In genomic region chr9:57501861-57502260, GRCm38 (mm10) we compare ENCODE assay signal across 8 mouse cellular contexts. TPM values are rescaled to one million over a fixed set of nuclear protein-coding genes. Genes with fewer than 3 reads are reported as not detected.
A peak's percentile ranks its signal among the peaks of the same experiment; 100 is the strongest.
DNase-seq lines count a peak whose midpoint lies in the region; ATAC-seq and TF ChIP-seq lines count a peak whose summit lies in the region.

No protein-coding gene starts in this region.

- no peaks in the 10 kb centered on the region for H3K36me3 ChIP-seq in lung, embryonic 14.5 days (ENCODE audit: insufficient read depth)
- H3K36me3 ChIP-seq in lung, postnatal 0 days (ENCODE audit: insufficient read depth, low read length), result no peaks in the 10 kb centered on the region
- H3K36me3 ChIP-seq in forebrain, embryonic 10.5 days (replicated peaks), result no peaks in the 10 kb centered on the region

- no peak overlapping the region; the same call in 1 of the 2 replicates for H3K4me3 ChIP-seq in lung, embryonic 14.5 days (ENCODE audit: low read depth, low read length)
- H3K4me3 ChIP-seq in lung, postnatal 0 days (ENCODE audit: low read depth, low read length), result no peak overlapping the region
- peak overlapping the region; percentile 38 for H3K4me3 ChIP-seq in forebrain, embryonic 10.5 days
- H3K4me3 ChIP-seq in cerebellum, adult 2 months (replicated peaks; ENCODE audit: insufficient read depth, low read depth, low read length), result no peak overlapping the region

- H3K9me3 ChIP-seq in lung, embryonic 14.5 days (ENCODE audit: low read depth, low read length), result no peaks in the 10 kb centered on the region
- no peaks in the 10 kb centered on the region for H3K9me3 ChIP-seq in lung, postnatal 0 days (ENCODE audit: low read length)
- no peaks in the 10 kb centered on the region for H3K9me3 ChIP-seq in forebrain, embryonic 10.5 days

- WGBS in lung, embryonic 14.5 days, result 4% methylated on average over 20 of the region's 20 CpGs
- 4% methylated on average over 20 of the region's 20 CpGs for WGBS in lung, postnatal 0 days
- WGBS in forebrain, embryonic 10.5 days, result under 1% methylated on average over 20 of the region's 20 CpGs
- WGBS in cerebellum, adult 2 months, result 18% methylated on average over 20 of the region's 20 CpGs

- H3K9ac ChIP-seq in lung, embryonic 14.5 days, result no peak overlapping the region
- H3K9ac ChIP-seq in lung, postnatal 0 days (replicated peaks; ENCODE audit: low read depth), result no peak overlapping the region

- no peak for ATAC-seq in lung, embryonic 14.5 days (ENCODE audit: insufficient read depth)
- ATAC-seq in lung, postnatal 0 days, result no peak

- H3K27me3 ChIP-seq in lung, embryonic 14.5 days (ENCODE audit: insufficient read depth, low read length), result peaks cover 71% of the 10 kb centered on the region
- H3K27me3 ChIP-seq in lung, postnatal 0 days (replicated peaks; ENCODE audit: insufficient read depth, low read length), result peaks cover 61% of the 10 kb centered on the region
- peaks cover 99% of the 10 kb centered on the region for H3K27me3 ChIP-seq in forebrain, embryonic 10.5 days (ENCODE audit: poor library complexity, severe bottlenecking)
- H3K27me3 ChIP-seq in cerebellum, adult 2 months (ENCODE audit: control insufficient read depth, insufficient read depth, low read length), result no peaks in the 10 kb centered on the region; the same call in 1 of the 2 replicates

- intact Hi-C loops in left cerebral cortex, postnatal 36 days (cut with DNase I), result loop anchor here (5.0 to 10.0 kb wide), 2 partner anchors 35 to 237 kb away; partner anchors contain the start of genes 1700017B05Rik and Scamp5

- TF ChIP-seq CTCF in lung, embryonic 14.5 days (IDR thresholded peaks at IDR 0.05; ENCODE audit: low read depth), result no peak
- TF ChIP-seq CTCF in lung, postnatal 0 days (IDR thresholded peaks at IDR 0.05), result no peak
- no peak for TF ChIP-seq CTCF in cerebellum, adult 2 months (IDR thresholded peaks at IDR 0.05; ENCODE audit: borderline replicate concordance, insufficient read depth, low read depth, low read length)

- no peak for TF ChIP-seq EP300 in lung, postnatal 0 days (IDR thresholded peaks at IDR 0.05)

- peak overlapping the region; percentile 16; the same call in 1 of the 2 replicates for H3K4me2 ChIP-seq in lung, embryonic 14.5 days
- no peak overlapping the region for H3K4me2 ChIP-seq in lung, postnatal 0 days (replicated peaks; ENCODE audit: low read depth, low read length)

- no peak for TF ChIP-seq POLR2A in cerebellum, adult 2 months (IDR thresholded peaks at IDR 0.05; ENCODE audit: borderline replicate concordance, insufficient read depth, low read length)

- no peak overlapping the region for H3K27ac ChIP-seq in lung, embryonic 14.5 days (ENCODE audit: low read depth)
- H3K27ac ChIP-seq in lung, postnatal 0 days (ENCODE audit: low read length), result no peak overlapping the region
- H3K27ac ChIP-seq in forebrain, embryonic 10.5 days, result no peak overlapping the region
- H3K27ac ChIP-seq in cerebellum, adult 2 months (ENCODE audit: insufficient read depth, low read length), result no peak overlapping the region

- DNase-seq in lung, embryonic 14.5 days, result peak; percentile 17
- DNase-seq in lung, postnatal 0 days (ENCODE audit: low spot score), result no peak
- DNase-seq in forebrain, embryonic 10.5 days (ENCODE audit: extremely low spot score, low spot score), result peak; percentile 60
- peak; percentile 50 to 55 for DNase-seq in left cerebral cortex, postnatal 36 days (ENCODE audit: low spot score in 2 of 2)
- DNase-seq in right cerebral cortex, postnatal 10 days (ENCODE audit: low spot score in 2 of 2), result peak; percentile 79 to 82
- no peak for DNase-seq in urinary bladder, postnatal 4 days (ENCODE audit: low spot score in 2 of 2)
- no peak for DNase-seq in cerebellum, adult 2 months
- no peak for DNase-seq in cerebellum, adult 11-12 months

- peaks cover 15% of the 10 kb centered on the region for H3K4me1 ChIP-seq in lung, embryonic 14.5 days (ENCODE audit: insufficient read depth)
- peaks cover 12% of the 10 kb centered on the region for H3K4me1 ChIP-seq in lung, postnatal 0 days (ENCODE audit: insufficient read depth, low read depth, low read length)
- peaks cover 57% of the 10 kb centered on the region for H3K4me1 ChIP-seq in forebrain, embryonic 10.5 days
- H3K4me1 ChIP-seq in cerebellum, adult 2 months (ENCODE audit: control insufficient read depth, insufficient read depth, low read length), result peaks cover 3% of the 10 kb centered on the region; the same call in 1 of the 2 replicates

RNA-seq across cellular contexts. Expression of gene Rpp25, which starts 2.0 kb away (rescaled TPM):
- polyA plus RNA-seq in lung, embryonic 14.5 days (2014; fragmentation: Nextera tagmentation; extraction: Ambion mirVana), result 2.3 and 2.4 TPM in 2 replicates
- 3.3 and 3.6 TPM in 2 replicates for polyA plus RNA-seq in lung, postnatal 0 days (2015; fragmentation: Nextera tagmentation; extraction: Ambion mirVana)
- 1.2 and 1.4 TPM in 2 replicates for polyA plus RNA-seq in forebrain, embryonic 10.5 days (2016; fragmentation: Nextera tagmentation; extraction: Ambion mirVana)
- 10 to 100 TPM; 16.4 to 20.3 TPM for total RNA-seq in left cerebral cortex, postnatal 36 days (2021)
- 8.0 and 11.1 TPM in 2 replicates for polyA plus RNA-seq in cerebellum, adult 2 months (2012; rRNA removed)

RNA-seq across cellular contexts. Expression of gene Cox5a, which starts 19.2 kb away (rescaled TPM):
- polyA plus RNA-seq in lung, embryonic 14.5 days (2014; fragmentation: Nextera tagmentation; extraction: Ambion mirVana), result 527 and 554 TPM in 2 replicates
- polyA plus RNA-seq in lung, postnatal 0 days (2015; fragmentation: Nextera tagmentation; extraction: Ambion mirVana), result 440 and 448 TPM in 2 replicates
- 686 and 693 TPM in 2 replicates for polyA plus RNA-seq in forebrain, embryonic 10.5 days (2016; fragmentation: Nextera tagmentation; extraction: Ambion mirVana)
- 100 to 1,000 TPM; 378 to 426 TPM for total RNA-seq in left cerebral cortex, postnatal 36 days (2021)
- polyA plus RNA-seq in cerebellum, adult 2 months (2012; rRNA removed), result 554 and 607 TPM in 2 replicates

RNA-seq across cellular contexts. Expression of gene Scamp5, which starts 34.0 kb away (rescaled TPM):
- polyA plus RNA-seq in lung, embryonic 14.5 days (2014; fragmentation: Nextera tagmentation; extraction: Ambion mirVana), result 4.4 and 4.9 TPM in 2 replicates
- 3.5 and 4.0 TPM in 2 replicates for polyA plus RNA-seq in lung, postnatal 0 days (2015; fragmentation: Nextera tagmentation; extraction: Ambion mirVana)
- 12.9 and 15.5 TPM in 2 replicates for polyA plus RNA-seq in forebrain, embryonic 10.5 days (2016; fragmentation: Nextera tagmentation; extraction: Ambion mirVana)
- total RNA-seq in left cerebral cortex, postnatal 36 days (2021), result 100 to 1,000 TPM; 381 to 434 TPM
- polyA plus RNA-seq in cerebellum, adult 2 months (2012; rRNA removed), result 353 and 360 TPM in 2 replicates

RNA-seq across cellular contexts. Expression of gene Fam219b, which starts 35.5 kb away (rescaled TPM):
- polyA plus RNA-seq in lung, embryonic 14.5 days (2014; fragmentation: Nextera tagmentation; extraction: Ambion mirVana), result 20.2 and 22.4 TPM in 2 replicates
- 12.3 and 13.5 TPM in 2 replicates for polyA plus RNA-seq in lung, postnatal 0 days (2015; fragmentation: Nextera tagmentation; extraction: Ambion mirVana)
- polyA plus RNA-seq in forebrain, embryonic 10.5 days (2016; fragmentation: Nextera tagmentation; extraction: Ambion mirVana), result 17.7 and 18.7 TPM in 2 replicates
- total RNA-seq in left cerebral cortex, postnatal 36 days (2021), result 10 to 100 TPM; 17.3 to 21.5 TPM
- 10.9 and 11.0 TPM in 2 replicates for polyA plus RNA-seq in cerebellum, adult 2 months (2012; rRNA removed)

RNA-seq across cellular contexts. Expression of gene Mpi, which starts 50.7 kb away (rescaled TPM):
- 35.1 and 38.1 TPM in 2 replicates for polyA plus RNA-seq in lung, embryonic 14.5 days (2014; fragmentation: Nextera tagmentation; extraction: Ambion mirVana)
- polyA plus RNA-seq in lung, postnatal 0 days (2015; fragmentation: Nextera tagmentation; extraction: Ambion mirVana), result 19.1 and 24.3 TPM in 2 replicates
- polyA plus RNA-seq in forebrain, embryonic 10.5 days (2016; fragmentation: Nextera tagmentation; extraction: Ambion mirVana), result 63.2 and 66.9 TPM in 2 replicates
- 10 to 100 TPM; 63.6 to 66.3 TPM for total RNA-seq in left cerebral cortex, postnatal 36 days (2021)
- polyA plus RNA-seq in cerebellum, adult 2 months (2012; rRNA removed), result 86.5 and 95.1 TPM in 2 replicates

Comparison
In these comparisons a context has a peak if more than half of its experiments do, and no peak if none do; other contexts are left out.
1. DNase-seq: peak in lung, embryonic 14.5 days (single experiment), forebrain, embryonic 10.5 days (single experiment), left cerebral cortex, postnatal 36 days (2 of 2) and right cerebral cortex, postnatal 10 days (2 of 2); none in lung, postnatal 0 days (single experiment), urinary bladder, postnatal 4 days (0 of 2), cerebellum, adult 2 months (0 of 2) and cerebellum, adult 11-12 months (single experiment).
2. RNA of gene Scamp5, which starts 34.0 kb away (polyA plus RNA-seq): 353 to 360 TPM in cerebellum, adult 2 months; 12.9 to 15.5 TPM in forebrain, embryonic 10.5 days, 4.4 to 4.9 TPM in lung, embryonic 14.5 days and 3.5 to 4.0 TPM in lung, postnatal 0 days; every median in the first group is over 10 times any median in the second.